Mouse (Mus musculus): ENCODE results near the gene Cdh4.
A peak's percentile ranks its signal among the peaks of the same experiment; 100 is the strongest.

Gene Cdh4

DNA sequence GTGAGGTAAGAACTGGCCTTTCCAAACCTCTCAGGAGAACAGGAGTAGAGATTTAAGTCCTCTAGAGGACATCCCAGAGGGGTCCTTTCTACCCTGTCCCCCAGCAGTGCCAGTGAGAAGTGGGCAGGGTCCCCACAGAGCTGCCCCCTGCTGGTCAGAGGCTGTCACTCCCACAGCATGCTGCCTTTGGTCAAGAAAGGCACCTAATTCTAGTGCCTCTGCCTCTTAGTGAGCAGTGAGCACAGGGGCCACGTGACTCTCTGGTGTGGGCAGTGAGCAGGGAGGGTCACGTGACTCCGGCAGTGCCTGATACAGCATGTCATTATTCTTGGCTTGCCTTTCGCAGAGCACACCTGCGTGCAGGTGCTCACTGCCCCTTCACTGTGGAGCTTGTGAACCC lies 431.1 kb downstream of the Cdh4 start:
- DNase-seq, result no peak

DNA sequence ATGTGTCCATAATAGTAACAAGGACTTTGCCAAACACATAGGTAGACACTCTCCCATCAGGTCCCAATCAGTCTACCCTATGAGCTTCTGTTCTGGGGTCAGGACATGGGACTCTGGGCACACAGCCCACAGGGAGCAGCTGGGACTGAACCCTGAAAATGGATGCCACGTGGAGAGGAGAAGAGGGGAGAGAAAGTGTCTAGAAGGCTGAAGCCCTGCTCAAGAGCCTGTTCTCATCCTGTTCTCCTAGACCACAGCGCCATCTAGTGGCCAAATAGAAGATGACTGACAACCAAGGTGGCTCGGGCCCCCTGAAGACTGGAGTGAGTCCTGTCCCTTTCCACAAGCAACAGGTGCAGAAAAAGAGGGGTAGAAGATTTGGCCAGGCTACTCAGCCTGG lies 432.9 kb downstream of the Cdh4 start:
- peak; percentile 69 for DNase-seq

GRCm38 (mm10) chr2:179877551-179878215 lies 435.5 kb downstream of the Cdh4 start:
- DNase-seq, result peak; percentile 38

GRCm38 (mm10) chr2:179884561-179884960 lies 442.3 kb downstream of the Cdh4 start:
- DNase-seq, result no peak

- DNase-seq, result no peak
Measured at GRCm38 (mm10) chr2:179891048-179891447, 448.8 kb downstream of the Cdh4 start.

DNA sequence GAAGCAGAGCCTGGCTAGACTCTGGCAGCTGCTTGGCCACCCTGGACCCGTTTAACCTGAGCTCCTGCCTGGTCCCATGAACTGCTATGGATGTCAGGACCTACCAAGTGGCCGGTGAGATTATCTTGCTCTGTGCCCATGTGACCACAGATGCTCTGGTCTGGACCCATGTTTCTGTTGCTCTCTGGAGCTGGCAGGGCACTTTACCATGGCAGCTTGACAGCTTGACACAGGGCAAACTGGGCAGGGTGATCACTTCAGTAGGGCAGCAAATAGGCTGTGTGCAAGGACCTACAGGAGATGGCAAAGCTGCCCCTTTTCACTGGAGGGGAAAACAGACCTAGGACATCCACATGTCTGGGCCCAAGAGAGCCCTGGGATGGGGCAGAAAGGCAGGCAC lies 454.7 kb downstream of the Cdh4 start:
- no peak for DNase-seq

- DNase-seq, result no peak
Measured at GRCm38 (mm10) chr2:179912911-179913310, 470.7 kb downstream of the Cdh4 start.

GRCm38 (mm10) chr2:179913349-179913748 lies 471.1 kb downstream of the Cdh4 start:
- no peak for DNase-seq

DNA sequence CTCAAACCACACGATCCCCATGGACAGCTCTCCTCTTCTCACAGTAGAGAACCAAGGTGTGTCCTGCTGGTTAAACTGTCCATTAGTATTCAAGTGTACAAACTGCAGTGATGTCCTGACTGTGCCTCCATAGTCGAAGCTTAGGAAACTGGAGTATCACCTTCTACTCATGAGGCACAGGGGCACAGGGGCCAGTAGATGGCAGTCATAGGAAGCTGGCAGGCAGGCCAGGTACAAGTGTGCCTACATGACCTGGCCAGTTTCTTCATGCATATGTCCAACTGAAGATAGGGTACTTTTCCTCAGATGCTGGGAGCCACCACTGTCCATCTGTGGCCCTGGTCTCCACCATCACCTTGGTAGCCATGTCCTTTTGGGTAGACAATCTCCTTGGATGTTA lies 472.0 kb downstream of the Cdh4 start:
- no peak for DNase-seq

- DNase-seq, result peak; percentile 81
Measured at GRCm38 (mm10) chr2:179916877-179917673, 474.8 kb downstream of the Cdh4 start.

DNA sequence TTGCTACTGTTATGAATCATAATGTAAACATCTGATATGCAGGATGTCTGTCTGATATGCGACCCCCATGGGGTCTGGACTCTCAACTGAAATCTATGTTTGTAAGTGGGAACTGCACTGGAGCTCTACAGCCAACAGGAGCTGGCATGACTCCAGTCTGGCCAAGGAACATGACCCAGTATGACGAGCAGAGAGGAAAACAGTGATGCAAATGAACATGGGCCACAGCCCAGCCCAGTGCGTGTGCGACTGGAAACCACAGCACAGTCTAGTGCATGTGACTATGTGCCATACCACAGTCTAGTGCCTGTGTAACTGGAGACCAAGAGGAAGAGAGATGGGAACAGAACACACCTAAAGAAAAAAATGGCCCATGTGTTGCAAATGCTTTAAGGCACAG lies 477.8 kb downstream of the Cdh4 start:
- DNase-seq, result no peak

- no peak for DNase-seq
Measured at GRCm38 (mm10) chr2:179921021-179921653, 478.9 kb downstream of the Cdh4 start.

DNA sequence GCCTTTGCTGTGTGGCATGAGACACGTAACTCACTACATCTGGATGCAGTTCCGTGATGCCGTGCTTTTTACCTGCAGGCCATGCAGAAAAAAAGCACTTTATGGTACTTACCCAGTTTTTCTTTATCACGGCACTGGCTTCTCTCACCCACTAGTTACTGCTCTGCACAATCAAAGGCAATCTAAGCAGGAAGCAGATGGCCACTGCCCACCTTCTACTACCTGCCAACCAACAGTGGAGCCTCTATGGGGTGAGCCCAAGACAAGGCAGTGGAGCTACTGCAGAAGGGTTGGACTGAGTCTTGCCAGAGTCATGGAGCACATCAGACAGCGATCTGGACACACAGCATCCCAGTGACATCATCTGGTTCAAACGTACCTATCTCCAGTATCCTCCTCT lies 481.8 kb downstream of the Cdh4 start:
- no peak for DNase-seq

DNA sequence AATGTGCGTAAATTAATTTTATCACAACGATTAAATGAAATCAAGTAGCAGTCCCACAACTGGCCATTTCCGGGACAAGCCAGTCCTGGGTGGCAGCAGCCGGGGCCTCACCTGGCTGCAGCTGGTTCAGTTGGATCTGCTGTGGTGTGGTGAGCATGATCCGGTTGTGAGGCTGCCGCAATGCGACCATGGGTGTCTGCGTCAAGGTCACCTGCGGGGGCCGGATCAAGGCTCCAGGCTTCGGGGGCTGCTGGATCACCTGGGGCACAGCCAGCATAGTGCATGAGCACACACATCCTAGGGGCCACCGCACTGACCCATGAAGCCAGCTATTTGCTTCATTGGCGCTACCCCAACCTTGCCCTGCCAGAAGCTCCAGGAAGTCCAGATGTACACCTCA lies 486.9 kb downstream of the Cdh4 start:
- no peak for DNase-seq

- no peak for DNase-seq
Measured at GRCm38 (mm10) chr2:179931741-179932140, 489.5 kb downstream of the Cdh4 start.

- no peak for DNase-seq
Measured at GRCm38 (mm10) chr2:179934165-179934564, 491.9 kb downstream of the Cdh4 start.

- no peak for DNase-seq
Measured at GRCm38 (mm10) chr2:179937091-179937490, 494.9 kb downstream of the Cdh4 start.

- DNase-seq, result no peak
Measured at GRCm38 (mm10) chr2:179941696-179942095, 499.5 kb downstream of the Cdh4 start.

DNA sequence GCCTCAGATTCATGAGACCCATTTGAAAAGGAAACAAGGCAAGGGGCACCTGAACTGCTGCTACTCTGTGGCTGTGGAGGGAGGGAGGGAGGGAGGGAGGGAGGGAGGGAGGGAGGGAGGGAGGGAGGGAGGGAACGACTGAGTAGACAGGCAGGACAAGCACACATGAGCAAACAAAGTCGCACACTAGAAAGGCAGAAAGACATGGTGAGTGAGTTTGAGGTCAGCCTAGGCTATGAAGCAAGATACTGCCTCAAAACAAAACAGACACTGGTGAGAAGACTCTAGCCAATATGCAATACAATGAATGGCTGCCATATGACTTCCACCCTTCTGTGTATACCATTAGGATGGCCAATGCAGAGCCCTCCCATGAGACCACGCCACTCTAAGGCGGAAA lies 502.8 kb downstream of the Cdh4 start:
- DNase-seq, result no peak

DNA sequence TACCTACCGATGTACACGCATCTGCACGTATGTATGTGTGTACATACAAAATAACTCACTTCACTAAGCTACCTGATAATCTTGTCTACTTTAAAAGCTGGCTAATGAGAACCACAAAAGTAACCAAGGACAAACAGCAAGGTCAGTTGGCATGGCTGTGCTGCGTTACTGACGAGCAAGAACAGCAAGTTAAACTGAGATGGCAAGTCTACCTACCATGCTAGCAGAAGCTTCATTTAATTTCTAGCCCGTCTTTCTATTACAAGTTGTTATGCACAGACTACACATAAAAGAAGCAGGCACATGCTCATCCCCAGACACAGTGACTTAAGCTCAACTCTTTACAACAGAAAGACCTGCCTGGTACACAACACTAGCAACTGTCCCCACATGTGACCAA lies 504.3 kb downstream of the Cdh4 start:
- no peak for DNase-seq

DNA sequence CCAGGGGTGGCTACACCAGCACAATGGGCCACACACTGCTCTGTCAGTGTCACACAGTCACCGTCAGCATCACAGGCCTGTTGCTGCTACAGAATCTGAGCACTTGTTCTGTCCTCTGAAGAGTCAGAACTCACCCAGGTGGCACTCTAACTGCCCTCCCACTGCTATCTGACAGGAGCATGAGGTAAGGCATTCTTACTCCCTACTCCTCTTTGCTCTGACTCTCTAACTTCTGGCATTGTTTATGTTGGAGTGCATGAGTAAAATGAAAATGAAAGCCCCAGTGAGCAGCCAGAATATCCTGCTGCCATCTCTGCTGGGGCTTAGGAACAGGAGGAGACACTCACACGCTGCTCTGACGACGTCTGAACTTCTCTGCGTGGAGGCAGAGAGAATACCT lies 505.4 kb downstream of the Cdh4 start:
- no peak for DNase-seq

- no peak for DNase-seq
Measured at GRCm38 (mm10) chr2:179948820-179949219, 506.6 kb downstream of the Cdh4 start.

Data from cerebellum, adult 9-10 months (tissue).